Comparison of ENCODE assay signal across 20 mouse cellular contexts in the genomic region with DNA sequence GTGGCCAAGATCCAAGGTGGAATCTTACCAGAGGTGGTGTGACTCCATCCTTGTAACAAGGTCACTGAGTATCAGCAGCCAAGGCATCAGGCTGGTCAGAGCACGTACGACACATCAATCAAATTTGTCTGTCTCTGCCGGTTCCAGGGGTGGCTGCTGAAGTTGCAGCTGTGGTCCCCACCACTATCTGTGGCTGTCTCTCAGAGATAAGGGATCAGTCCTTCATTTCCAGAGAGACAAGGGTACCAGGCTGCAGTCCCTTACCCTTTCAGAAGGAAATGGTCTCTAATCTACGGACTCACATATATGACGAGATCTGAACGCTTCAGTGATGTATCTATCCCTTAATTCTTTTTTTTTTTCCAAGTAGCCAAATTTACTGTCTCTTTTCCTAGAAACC.
DNase-seq lines count a peak whose midpoint lies in the region; TF ChIP-seq lines count a peak whose summit lies in the region.
"Had no signal": no experiment of that assay in that cellular context is flagged by ENCODE, and none has a peak within 500 bp of the region (broad histone marks: within the 10 kb centered on the region; RNA-seq: fewer than 3 reads in every experiment).

No protein-coding gene starts in this region.

- TF ChIP-seq RAD21 in MEL (IDR thresholded peaks at IDR 0.05; ENCODE audit: low read depth, low read length) = no peak

- H3K79me2 ChIP-seq in MEL (ENCODE audit: control insufficient read depth, insufficient read depth, low read length, poor library complexity) = no peaks in the 10 kb centered on the region

- no peak overlapping the region for H3K9ac ChIP-seq in MEL (ENCODE audit: control insufficient read depth, low read depth, low read length, poor library complexity, severe bottlenecking)
- H3K9ac ChIP-seq: embryonic facial prominence, embryonic 12.5 days; forebrain, embryonic 13.5 days; forebrain, embryonic 15.5 days; forebrain, postnatal 0 days had no signal

- no peaks in the 10 kb centered on the region; a peak in 1 of 4 replicates for H3K27me3 ChIP-seq in MEL (ENCODE audit: control insufficient read depth in 1 of 2, insufficient read depth in 2 of 2, low read length in 2 of 2)
- H3K27me3 ChIP-seq: CH12.LX; embryonic facial prominence, embryonic 12.5 days; forebrain, embryonic 13.5 days; forebrain, embryonic 15.5 days; Patski had no signal

- no peak overlapping the region for H3K27ac ChIP-seq in MEL (ENCODE audit: control insufficient read depth, low read depth, low read length)
- H3K27ac ChIP-seq: embryonic facial prominence, embryonic 10.5 days; embryonic facial prominence, embryonic 12.5 days; forebrain, embryonic 13.5 days; forebrain, embryonic 15.5 days had no signal

- H3K36me3 ChIP-seq in MEL (ENCODE audit: control insufficient read depth in 1 of 2, insufficient read depth in 2 of 2, low read length in 2 of 2) = no peaks in the 10 kb centered on the region
- H3K36me3 ChIP-seq: embryonic facial prominence, embryonic 10.5 days; embryonic facial prominence, embryonic 12.5 days; forebrain, embryonic 15.5 days had no signal

- no peak for TF ChIP-seq POLR2A in MEL (IDR thresholded peaks at IDR 0.05; ENCODE audit: control insufficient read depth in 1 of 2, insufficient read depth in 1 of 2, low read depth in 1 of 2, low read length in 2 of 2, poor library complexity in 1 of 2)

- H3K9me3 ChIP-seq in MEL (replicated peaks; ENCODE audit: insufficient read depth, low read length) = no peaks in the 10 kb centered on the region
- H3K9me3 ChIP-seq: embryonic facial prominence, embryonic 10.5 days; embryonic facial prominence, embryonic 12.5 days; forebrain, embryonic 13.5 days; forebrain, embryonic 15.5 days had no signal

- H3K4me3 ChIP-seq in MEL (ENCODE audit: control insufficient read depth in 1 of 2, insufficient read depth in 1 of 2, low read depth in 2 of 2, low read length in 2 of 2) = no peak overlapping the region
- H3K4me3 ChIP-seq: embryonic facial prominence, embryonic 10.5 days; embryonic facial prominence, embryonic 12.5 days; forebrain, embryonic 13.5 days; forebrain, embryonic 15.5 days had no signal

- TF ChIP-seq CTCF in MEL (IDR thresholded peaks at IDR 0.05 in 2 of 3, conservative IDR thresholded peaks at IDR 0.05 in 1 of 3; ENCODE audit: control insufficient read depth in 1 of 3, insufficient read depth in 1 of 3, low read depth in 2 of 3, low read length in 3 of 3, poor library complexity in 1 of 3, severe bottlenecking in 1 of 3) = no peak

- peak; percentile 29 for DNase-seq in heart, adult 11 months
- no peak for DNase-seq in heart, postnatal 10 days
- DNase-seq in 416B (ENCODE audit: low read depth) (peak; percentile 34), MEL (ENCODE audit: low read depth, low spot score) (peak; percentile 13)
- no peak for DNase-seq in B cell, adult 2 months
- DNase-seq: adrenal gland, adult 8-10 months; adrenal gland, postnatal 14 days; adrenal gland, postnatal 36 days; cerebellum, adult 11-12 months; cerebellum, adult 2 months; cerebellum, adult 9-10 months; cerebellum, postnatal 10 days; cerebellum, postnatal 25 days; forebrain, postnatal 0 days had no signal

- no peak for TF ChIP-seq EP300 in MEL (IDR thresholded peaks at IDR 0.05; ENCODE audit: low read depth in 1 of 2, low read length in 2 of 2)

- H3K4me1 ChIP-seq in MEL (ENCODE audit: control insufficient read depth in 1 of 2, insufficient read depth in 2 of 2, low read length in 2 of 2) = peaks cover 0 to 2% of the 10 kb centered on the region in 2 experiments; a peak in 1 of 4 replicates

- intact Hi-C loops in heart, postnatal 10 days (cut with DNase I) = no loop called here

TF ChIP-seq in MEL, 35 proteins besides CTCF, POLR2A, EP300 and RAD21:
- TF ChIP-seq NRF1 (IDR thresholded peaks at IDR 0.05; ENCODE audit: insufficient read depth, low read depth, low read length, poor library complexity, severe bottlenecking) = no peak
- no peak for TF ChIP-seq ZNF384 (IDR thresholded peaks at IDR 0.05; ENCODE audit: low read depth, low read length)
- TF ChIP-seq MYC (IDR thresholded peaks at IDR 0.05; ENCODE audit: low read depth, low read length) = no peak
- peak; percentile 47 for TF ChIP-seq GATA1 (IDR thresholded peaks at IDR 0.05; ENCODE audit: low read depth, low read length)

Comparison
In these comparisons a context has a peak if more than half of its experiments do, and no peak if none do; other contexts are left out.
1. DNase-seq: peak in heart, adult 11 months (single experiment), 416B (single experiment) and MEL (single experiment); none in heart, postnatal 10 days (0 of 2) and B cell, adult 2 months (0 of 2).